ENCODE assay signal across 18 mouse cellular contexts in genomic region chr6:141523747-141524640, GRCm38 (mm10). TPM values are rescaled to one million over a fixed set of nuclear protein-coding genes. Genes with fewer than 3 reads are reported as not detected.
A peak's percentile ranks its signal among the peaks of the same experiment; 100 is the strongest.
DNase-seq lines count a peak whose midpoint lies in the region; ATAC-seq and TF ChIP-seq lines count a peak whose summit lies in the region.
"Had no signal": no experiment of that assay in that cellular context is flagged by ENCODE, and none has a peak within 500 bp of the region (broad histone marks: within the 10 kb centered on the region; RNA-seq: fewer than 3 reads in every experiment).

TSS of gene Slco1c1 (plus strand) at chr6:141524368.

- H3K4me2 ChIP-seq in intestine, postnatal 0 days (replicated peaks; ENCODE audit: low read depth), result no peak within 1 kb of the TSS
- H3K4me2 ChIP-seq: embryonic facial prominence, embryonic 13.5 days; heart, embryonic 13.5 days; neural tube, embryonic 13.5 days had no signal

- 51% methylated on average over 2 of the region's 2 CpGs for WGBS in intestine, postnatal 0 days

- H3K9me3 ChIP-seq in intestine, postnatal 0 days (ENCODE audit: control insufficient read depth), result no peaks in the 10 kb centered on the region
- H3K9me3 ChIP-seq: embryonic facial prominence, embryonic 13.5 days; heart, embryonic 13.5 days; neural tube, embryonic 13.5 days had no signal

- H3K4me3 ChIP-seq in intestine, postnatal 0 days (ENCODE audit: low read depth, low read length), result no peak within 1 kb of the TSS
- H3K4me3 ChIP-seq: embryonic facial prominence, embryonic 13.5 days; heart, embryonic 13.5 days; neural tube, embryonic 13.5 days had no signal

- TF ChIP-seq CTCF in intestine, postnatal 0 days (IDR thresholded peaks at IDR 0.05; ENCODE audit: low read depth), result no peak

- DNase-seq in frontal cortex, postnatal 25 days (ENCODE audit: low spot score in 2 of 2), result no peak
- DNase-seq in right cerebral cortex, adult 18-20 months, result peak; percentile 30
- DNase-seq in right cerebral cortex, postnatal 14 days, result no peak
- DNase-seq in layer of hippocampus, postnatal 25 days (ENCODE audit: extremely low spot score in 1 of 2, low spot score in 1 of 2), result no peak
- DNase-seq in yolk sac, embryonic 10.5 days (ENCODE audit: low spot score), result no peak
- DNase-seq: adrenal gland, postnatal 36 days; cerebellum, adult 8-10 months; liver, postnatal 0 days; spleen, adult 18-20 months; thymus, adult 18-20 months had no signal

- H3K4me1 ChIP-seq in intestine, postnatal 0 days (replicated peaks; ENCODE audit: control insufficient read depth, insufficient read depth, low read length), result no peaks in the 10 kb centered on the region
- H3K4me1 ChIP-seq: embryonic facial prominence, embryonic 13.5 days; heart, embryonic 13.5 days; neural tube, embryonic 13.5 days had no signal

- no peaks in the 10 kb centered on the region for H3K36me3 ChIP-seq in intestine, postnatal 0 days (ENCODE audit: control insufficient read depth, insufficient read depth)
- H3K36me3 ChIP-seq: embryonic facial prominence, embryonic 13.5 days; heart, embryonic 13.5 days; neural tube, embryonic 13.5 days had no signal

- H3K27ac ChIP-seq in intestine, postnatal 0 days (ENCODE audit: low read depth, low read length), result no peak within 1 kb of the TSS
- H3K27ac ChIP-seq: embryonic facial prominence, embryonic 13.5 days; heart, embryonic 13.5 days; neural tube, embryonic 13.5 days had no signal

- 0 out of 2 replicates have a peak, but pooled peaks have one; percentile 52 for ATAC-seq in frontal cortex, adult (ENCODE audit: low TSS enrichment)
- ATAC-seq in intestine, postnatal 0 days, result no peak
- ATAC-seq: intestine, embryonic 16.5 days; liver, postnatal 0 days had no signal

- no peak within 1 kb of the TSS for H3K9ac ChIP-seq in intestine, postnatal 0 days (ENCODE audit: low read depth, low read length)
- H3K9ac ChIP-seq: embryonic facial prominence, embryonic 13.5 days; heart, embryonic 13.5 days; liver, postnatal 0 days; neural tube, embryonic 13.5 days had no signal

- no peaks in the 10 kb centered on the region for H3K27me3 ChIP-seq in intestine, postnatal 0 days (replicated peaks; ENCODE audit: control insufficient read depth, insufficient read depth, low read length)
- H3K27me3 ChIP-seq: embryonic facial prominence, embryonic 13.5 days; heart, embryonic 13.5 days; neural tube, embryonic 13.5 days had no signal

RNA-seq across cellular contexts. Expression of gene Slco1c1, which starts in this region (rescaled TPM):
- 10 to 100 TPM; 54.4 to 64.3 TPM for total RNA-seq in layer of hippocampus, postnatal 25 days (2021)
- polyA plus RNA-seq in intestine, postnatal 0 days (2015; fragmentation: Nextera tagmentation; extraction: Ambion mirVana), result 0.13 and 0.16 TPM in 2 replicates
- total RNA-seq: gastrocnemius, adult 18-20 months; megakaryocyte, adult 5-6 weeks had no signal
- polyA plus RNA-seq: liver, postnatal 0 days had no signal
